Mouse (Mus musculus) ZHBTc4 (cell line): ENCODE measurements at regions not wholly inside any gene's neighbourhood (a gene's known extent, or its start where the extent isn't known, plus 50 kb on each side); places are given as distances from the start of the nearest gene placed in this dataset.
A peak's percentile ranks its signal among the peaks of the same experiment; 100 is the strongest.

ENCODE experiments used
- DNase-seq: peaks from one replicate; pipeline ENCODE4 v3.0.0-alpha.2; 2011; ENCODE audit warnings: low read depth, low spot score

- no peak for DNase-seq
These were observed 283.0 kb upstream of the Tle3 start for GRCm38 (mm10) chr9:61089066-61089686.

- DNase-seq = peak; percentile 19
These were observed 281.1 kb upstream of the Tle3 start for GRCm38 (mm10) chr9:61091036-61091435.

- DNase-seq = peak; percentile 13
These were observed 279.2 kb upstream of the Tle3 start for GRCm38 (mm10) chr9:61092834-61093479.

- no peak for DNase-seq
These were observed 276.9 kb upstream of the Tle3 start for GRCm38 (mm10) chr9:61095069-61095775.

- peak; percentile 30 for DNase-seq
These were observed 270.3 kb upstream of the Tle3 start for GRCm38 (mm10) chr9:61101741-61102450.

GRCm38 (mm10) chr9:61102451-61103358 is 269.5 kb upstream of the Tle3 start:
- peak; percentile 56 for DNase-seq

GRCm38 (mm10) chr9:61105550-61106280 is 266.5 kb upstream of the Tle3 start:
- DNase-seq = no peak

GRCm38 (mm10) chr9:61109519-61110285 is 262.5 kb upstream of the Tle3 start:
- DNase-seq = peak; percentile 55

GRCm38 (mm10) chr9:61111206-61111605 is 261.0 kb upstream of the Tle3 start:
- no peak for DNase-seq

GRCm38 (mm10) chr9:61111733-61112415 is 260.3 kb upstream of the Tle3 start:
- DNase-seq = peak; percentile 75

GRCm38 (mm10) chr9:61119252-61119651 is 252.9 kb upstream of the Tle3 start:
- DNase-seq = no peak

GRCm38 (mm10) chr9:61120531-61120930 is 251.6 kb upstream of the Tle3 start:
- no peak for DNase-seq

GRCm38 (mm10) chr9:61120931-61121391 is 251.2 kb upstream of the Tle3 start:
- DNase-seq = no peak

GRCm38 (mm10) chr9:61123431-61123830 is 248.7 kb upstream of the Tle3 start:
- no peak for DNase-seq

GRCm38 (mm10) chr9:61125769-61126168 is 246.4 kb upstream of the Tle3 start:
- DNase-seq = no peak

GRCm38 (mm10) chr9:61128077-61128476 is 244.1 kb upstream of the Tle3 start:
- no peak for DNase-seq

GRCm38 (mm10) chr9:61129186-61129585 is 243.0 kb upstream of the Tle3 start:
- peak; percentile 59 for DNase-seq

- no peak for DNase-seq
These were observed 241.3 kb upstream of the Tle3 start for GRCm38 (mm10) chr9:61130877-61131276.
